Mouse (Mus musculus): ENCODE measurements around the gene Bhmt2. TPM values are rescaled to one million over a fixed set of nuclear protein-coding genes. Genes with fewer than 3 reads are reported as not detected.

Bhmt2 gene
- polyA plus RNA-seq, 1 experiment from 2014 or later: 0.94 TPM

DNA sequence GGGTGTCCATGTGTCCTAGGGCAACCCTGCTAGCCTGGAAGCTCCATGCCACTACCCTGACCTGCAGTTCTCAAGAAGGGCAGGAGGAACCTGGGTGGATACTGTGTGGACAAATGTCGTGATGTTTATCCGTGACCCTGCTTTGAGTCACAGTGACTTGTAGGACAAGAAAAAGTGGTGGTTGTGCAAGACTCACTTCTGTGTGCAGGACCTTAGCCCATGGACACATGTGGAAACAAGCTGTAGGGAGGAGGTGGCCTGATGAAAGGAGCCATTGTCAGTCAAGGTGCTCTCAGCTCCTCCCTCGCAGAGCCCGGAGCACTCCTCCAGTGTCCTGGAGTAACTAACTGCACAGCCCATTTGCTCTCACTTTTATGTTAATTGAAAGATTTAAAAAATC, 31.6 kb upstream of the Bhmt2 start:
- no peak overlapping the region for H3K4me3 ChIP-seq (ENCODE audit: low read length)
- 61% methylated on average over 4 of the region's 4 CpGs for WGBS
- H3K27me3 ChIP-seq (replicated peaks; ENCODE audit: control insufficient read depth, insufficient read depth, low read length): no peaks in the 10 kb centered on the region
- no peaks in the 10 kb centered on the region for H3K9me3 ChIP-seq (ENCODE audit: control insufficient read depth, low read length)
- H3K9ac ChIP-seq (ENCODE audit: low read depth, low read length): no peak overlapping the region
- no peak overlapping the region for H3K4me2 ChIP-seq (ENCODE audit: low read depth, low read length)
- no peak for ATAC-seq
- no peaks in the 10 kb centered on the region for H3K4me1 ChIP-seq (ENCODE audit: control insufficient read depth, insufficient read depth, low read length)
- no peaks in the 10 kb centered on the region for H3K36me3 ChIP-seq (ENCODE audit: control insufficient read depth, insufficient read depth, low read length)
- H3K27ac ChIP-seq (ENCODE audit: low read length): no peak overlapping the region

DNA sequence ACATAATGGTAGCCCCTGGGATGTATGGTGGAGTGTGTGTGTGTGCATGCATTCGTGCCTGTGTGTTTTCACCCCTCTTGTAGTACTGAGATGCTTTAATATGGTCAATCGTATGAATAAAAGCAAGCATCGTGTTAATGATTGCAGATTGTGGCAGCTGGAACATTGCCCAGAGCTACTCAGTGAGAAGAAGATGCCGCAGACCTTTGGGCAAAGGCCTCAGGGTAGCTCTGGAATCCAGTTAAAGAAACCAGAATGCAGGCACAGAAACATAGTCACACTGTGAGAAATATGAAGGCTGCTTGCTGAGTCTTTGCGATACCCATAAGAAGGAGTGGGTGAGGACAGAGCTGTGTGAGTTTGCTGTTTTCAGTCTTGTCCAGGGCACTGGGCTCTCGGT, 24.8 kb upstream of the Bhmt2 start:
- no peak overlapping the region for H3K4me2 ChIP-seq (ENCODE audit: low read depth, low read length)
- no peaks in the 10 kb centered on the region for H3K9me3 ChIP-seq (ENCODE audit: control insufficient read depth, low read length)
- H3K27me3 ChIP-seq (replicated peaks; ENCODE audit: control insufficient read depth, insufficient read depth, low read length): no peaks in the 10 kb centered on the region
- H3K27ac ChIP-seq (ENCODE audit: low read length): no peak overlapping the region
- H3K36me3 ChIP-seq (ENCODE audit: control insufficient read depth, insufficient read depth, low read length): no peaks in the 10 kb centered on the region
- no peak overlapping the region for H3K9ac ChIP-seq (ENCODE audit: low read depth, low read length)
- no peak for ATAC-seq
- H3K4me3 ChIP-seq (ENCODE audit: low read length): no peak overlapping the region
- 68% methylated on average over 6 of the region's 6 CpGs for WGBS
- no peaks in the 10 kb centered on the region for H3K4me1 ChIP-seq (ENCODE audit: control insufficient read depth, insufficient read depth, low read length)

DNA sequence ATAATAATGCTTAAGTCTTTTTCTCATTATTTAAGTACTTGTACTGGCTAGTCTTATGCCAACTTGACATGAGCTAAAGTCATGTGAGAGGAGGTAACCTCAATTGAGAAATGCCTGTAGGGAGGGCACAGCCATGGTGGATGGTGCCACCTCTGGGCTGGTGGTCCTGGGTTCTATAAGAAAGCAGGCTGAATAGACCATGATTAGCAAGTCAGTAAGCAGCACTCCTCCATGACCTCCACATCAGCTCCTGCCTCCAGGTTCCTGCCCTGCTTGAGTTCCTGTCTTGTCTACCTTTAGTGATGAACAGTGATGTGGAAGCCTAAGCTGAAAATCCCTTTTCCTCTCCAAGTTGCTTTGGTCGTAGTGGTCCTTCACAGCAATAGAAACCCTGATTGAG, 16.7 kb upstream of the Bhmt2 start:
- no peak overlapping the region for H3K27ac ChIP-seq (ENCODE audit: low read length)
- H3K9ac ChIP-seq (ENCODE audit: low read depth, low read length): no peak overlapping the region
- no peaks in the 10 kb centered on the region for H3K9me3 ChIP-seq (ENCODE audit: control insufficient read depth, low read length)
- H3K4me2 ChIP-seq (ENCODE audit: low read depth, low read length): no peak overlapping the region
- no peak overlapping the region for H3K4me3 ChIP-seq (ENCODE audit: low read length)
- no peaks in the 10 kb centered on the region for H3K27me3 ChIP-seq (replicated peaks; ENCODE audit: control insufficient read depth, insufficient read depth, low read length)
- no peaks in the 10 kb centered on the region for H3K36me3 ChIP-seq (ENCODE audit: control insufficient read depth, insufficient read depth, low read length)
- ATAC-seq: no peak
- WGBS: 92% methylated on average over 1 of the region's 1 CpGs
- no peaks in the 10 kb centered on the region for H3K4me1 ChIP-seq (ENCODE audit: control insufficient read depth, insufficient read depth, low read length)

DNA sequence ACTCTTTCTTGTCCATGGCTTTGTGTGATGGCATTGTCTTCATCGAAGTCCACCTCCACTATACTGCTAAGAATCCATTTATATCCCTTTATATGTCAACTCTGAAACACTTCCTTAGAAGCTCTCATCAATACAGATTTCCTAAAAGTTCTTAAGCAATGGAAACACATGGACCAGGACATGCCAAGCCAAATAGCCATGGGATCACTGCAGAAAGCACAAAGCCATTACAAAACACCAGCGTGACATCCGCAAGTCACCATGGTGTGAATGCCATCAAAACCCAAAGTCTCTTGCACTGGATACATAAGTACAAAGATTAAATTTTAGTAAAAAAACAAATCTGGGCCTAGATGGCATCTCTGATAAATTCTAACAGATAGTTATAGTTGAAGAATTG, 15.5 kb upstream of the Bhmt2 start:
- no peak for ATAC-seq
- WGBS: 94% methylated on average over 3 of the region's 3 CpGs
- no peak overlapping the region for H3K4me3 ChIP-seq (ENCODE audit: low read length)
- H3K9ac ChIP-seq (ENCODE audit: low read depth, low read length): no peak overlapping the region
- no peaks in the 10 kb centered on the region for H3K27me3 ChIP-seq (replicated peaks; ENCODE audit: control insufficient read depth, insufficient read depth, low read length)
- no peak overlapping the region for H3K27ac ChIP-seq (ENCODE audit: low read length)
- H3K4me2 ChIP-seq (ENCODE audit: low read depth, low read length): no peak overlapping the region
- H3K9me3 ChIP-seq (ENCODE audit: control insufficient read depth, low read length): no peaks in the 10 kb centered on the region
- no peaks in the 10 kb centered on the region for H3K36me3 ChIP-seq (ENCODE audit: control insufficient read depth, insufficient read depth, low read length)
- no peaks in the 10 kb centered on the region for H3K4me1 ChIP-seq (ENCODE audit: control insufficient read depth, insufficient read depth, low read length)

DNA sequence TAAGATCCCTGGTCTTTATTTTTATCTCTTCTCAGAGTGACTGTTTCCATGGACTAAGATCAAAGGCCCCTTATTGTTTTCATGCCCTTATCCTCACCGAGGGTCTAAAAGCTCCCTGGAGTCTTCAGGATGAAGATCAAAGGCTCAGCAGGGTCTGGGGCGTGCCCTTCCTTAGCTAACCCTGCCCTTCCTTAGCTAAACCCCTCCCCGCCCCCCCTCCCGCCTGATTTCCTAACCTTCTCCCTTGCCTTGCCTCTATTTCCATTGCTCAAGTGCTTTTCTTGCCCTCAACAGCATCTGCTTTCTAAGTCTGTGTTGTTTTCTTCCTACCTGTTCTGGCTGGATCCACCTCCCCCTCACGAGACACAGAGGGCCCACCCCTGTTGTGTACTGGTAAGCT, 13.2 kb upstream of the Bhmt2 start:
- no peak for ATAC-seq
- Histone ChIP-seq H3K9me3 (ENCODE audit: control insufficient read depth, low read length) (no peaks in the 10 kb centered on the region), H3K4me1 (ENCODE audit: control insufficient read depth, insufficient read depth, low read length) (no peaks in the 10 kb centered on the region), H3K9ac (ENCODE audit: low read depth, low read length) (no peak overlapping the region), H3K36me3 (ENCODE audit: control insufficient read depth, insufficient read depth, low read length) (no peaks in the 10 kb centered on the region), H3K27ac (ENCODE audit: low read length) (no peak overlapping the region), H3K4me3 (ENCODE audit: low read length) (no peak overlapping the region), H3K27me3 (replicated peaks; ENCODE audit: control insufficient read depth, insufficient read depth, low read length) (no peaks in the 10 kb centered on the region), H3K4me2 (ENCODE audit: low read depth, low read length) (no peak overlapping the region)
- 20% methylated on average over 5 of the region's 5 CpGs for whole genome bisulfite sequencing

DNA sequence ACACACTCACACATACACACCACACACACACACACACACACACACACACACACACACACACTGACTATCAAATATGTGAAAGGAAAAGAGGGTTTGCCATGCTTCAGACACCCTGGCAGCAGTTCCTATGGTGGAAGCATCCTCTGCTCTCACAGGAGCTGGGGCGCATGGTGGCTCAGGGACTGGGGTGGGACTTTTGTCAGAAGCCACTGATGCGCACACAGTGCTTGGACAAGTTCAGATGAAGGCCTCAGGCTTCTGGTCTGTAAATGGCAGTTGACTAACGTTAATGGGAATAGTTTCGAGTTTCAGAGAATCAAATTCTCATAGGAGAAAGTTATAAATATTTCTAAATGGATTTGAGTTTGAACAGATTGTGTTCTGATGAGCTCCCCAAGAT, 11.1 kb upstream of the Bhmt2 start:
- H3K9ac ChIP-seq (ENCODE audit: low read depth, low read length): no peak overlapping the region
- ATAC-seq: no peak
- H3K9me3 ChIP-seq (ENCODE audit: control insufficient read depth, low read length): no peaks in the 10 kb centered on the region
- 83% methylated on average over 4 of the region's 4 CpGs for WGBS
- H3K27ac ChIP-seq (ENCODE audit: low read length): no peak overlapping the region
- H3K4me1 ChIP-seq (ENCODE audit: control insufficient read depth, insufficient read depth, low read length): no peaks in the 10 kb centered on the region
- H3K36me3 ChIP-seq (ENCODE audit: control insufficient read depth, insufficient read depth, low read length): no peaks in the 10 kb centered on the region
- no peaks in the 10 kb centered on the region for H3K27me3 ChIP-seq (replicated peaks; ENCODE audit: control insufficient read depth, insufficient read depth, low read length)
- no peak overlapping the region for H3K4me2 ChIP-seq (ENCODE audit: low read depth, low read length)
- H3K4me3 ChIP-seq (ENCODE audit: low read length): no peak overlapping the region

DNA sequence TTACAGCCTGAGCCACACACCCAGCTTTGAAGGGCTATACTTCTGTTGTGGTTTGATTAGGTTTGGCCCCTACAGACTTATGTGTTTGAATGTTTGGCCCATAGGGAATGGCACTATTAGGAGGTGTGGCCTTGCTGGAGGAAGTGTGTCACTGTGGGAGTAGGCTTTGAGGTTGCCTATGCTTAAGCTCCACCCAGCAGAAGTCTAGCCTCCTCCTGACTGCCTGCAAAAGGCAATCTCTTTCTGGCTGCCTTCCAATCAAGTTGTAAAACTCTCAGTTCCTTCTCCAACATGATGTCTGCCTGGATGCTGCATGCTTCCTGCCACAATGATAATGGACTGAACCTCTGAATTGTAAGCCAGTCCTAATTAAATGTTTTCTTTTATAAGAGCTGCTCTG, 9.2 kb upstream of the Bhmt2 start:
- Histone ChIP-seq H3K9me3 (ENCODE audit: control insufficient read depth, low read length) (no peaks in the 10 kb centered on the region), H3K9ac (ENCODE audit: low read depth, low read length) (no peak overlapping the region), H3K4me2 (ENCODE audit: low read depth, low read length) (no peak overlapping the region), H3K4me1 (ENCODE audit: control insufficient read depth, insufficient read depth, low read length) (no peaks in the 10 kb centered on the region), H3K27ac (ENCODE audit: low read length) (no peak overlapping the region), H3K27me3 (replicated peaks; ENCODE audit: control insufficient read depth, insufficient read depth, low read length) (no peaks in the 10 kb centered on the region), H3K4me3 (ENCODE audit: low read length) (no peak overlapping the region), H3K36me3 (ENCODE audit: control insufficient read depth, insufficient read depth, low read length) (no peaks in the 10 kb centered on the region)
- ATAC-seq: peak; percentile 76

DNA sequence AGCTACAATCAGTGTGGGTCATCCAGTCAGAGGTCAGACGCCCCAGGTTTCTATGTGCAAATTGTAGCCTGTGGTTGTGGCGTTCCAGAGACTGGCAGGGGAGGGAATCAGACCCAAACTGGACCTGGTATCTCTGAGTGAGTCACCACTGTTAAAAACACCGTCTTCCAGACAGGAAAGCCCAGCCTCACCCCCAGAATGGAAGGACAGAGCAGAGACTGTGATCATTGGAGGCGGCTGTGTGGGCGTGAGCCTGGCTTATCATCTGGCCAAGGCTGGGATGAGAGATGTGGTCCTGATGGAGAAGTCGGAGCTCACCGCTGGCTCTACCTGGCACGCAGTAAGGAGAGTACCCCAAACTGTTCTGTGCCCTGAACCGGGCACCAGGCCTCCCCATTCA, 2.8 kb upstream of the Bhmt2 start:
- Histone ChIP-seq H3K36me3 (ENCODE audit: control insufficient read depth, insufficient read depth, low read length) (no peaks in the 10 kb centered on the region), H3K27me3 (replicated peaks; ENCODE audit: control insufficient read depth, insufficient read depth, low read length) (0 out of 2 replicates have a peak, but pooled peaks cover 5% of the 10 kb centered on the region), H3K4me3 (ENCODE audit: low read length) (no peak overlapping the region), H3K4me1 (ENCODE audit: control insufficient read depth, insufficient read depth, low read length) (no peaks in the 10 kb centered on the region), H3K9me3 (ENCODE audit: control insufficient read depth, low read length) (no peaks in the 10 kb centered on the region), H3K4me2 (ENCODE audit: low read depth, low read length) (no peak overlapping the region), H3K27ac (ENCODE audit: low read length) (no peak overlapping the region), H3K9ac (ENCODE audit: low read depth, low read length) (no peak overlapping the region)
- WGBS: 77% methylated on average over 9 of the region's 9 CpGs
- no peak for ATAC-seq

DNA sequence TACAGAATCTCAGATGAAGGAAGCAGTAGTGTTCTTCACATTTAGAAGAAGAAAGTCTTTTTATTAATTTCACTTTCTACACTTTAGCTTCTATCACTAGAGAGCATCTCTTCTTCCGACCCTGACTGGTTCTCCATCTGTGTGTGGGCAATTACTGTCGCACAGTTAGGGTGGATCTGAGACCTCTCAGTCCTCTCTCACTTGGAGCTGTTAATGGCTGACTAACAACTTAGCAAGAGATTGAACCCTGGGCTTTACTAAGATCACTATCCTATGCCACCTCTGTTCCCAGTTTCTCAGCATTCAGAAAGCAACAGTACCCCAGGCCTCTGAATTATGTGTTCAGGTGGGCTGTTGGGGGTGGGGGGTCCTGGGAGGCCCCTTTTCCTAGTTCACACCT, 806 bp downstream of the Bhmt2 start:
- Histone ChIP-seq H3K4me2 (ENCODE audit: low read depth, low read length) (no peak overlapping the region), H3K36me3 (ENCODE audit: control insufficient read depth, insufficient read depth, low read length) (no peaks in the 10 kb centered on the region), H3K9me3 (ENCODE audit: control insufficient read depth, low read length) (no peaks in the 10 kb centered on the region), H3K9ac (ENCODE audit: low read depth, low read length) (no peak overlapping the region), H3K27me3 (replicated peaks; ENCODE audit: control insufficient read depth, insufficient read depth, low read length) (0 out of 2 replicates have a peak, but pooled peaks cover 5% of the 10 kb centered on the region), H3K4me1 (ENCODE audit: control insufficient read depth, insufficient read depth, low read length) (no peaks in the 10 kb centered on the region), H3K4me3 (ENCODE audit: low read length) (no peak overlapping the region), H3K27ac (ENCODE audit: low read length) (no peak overlapping the region)
- 70% methylated on average over 2 of the region's 2 CpGs for WGBS
- ATAC-seq: no peak

DNA sequence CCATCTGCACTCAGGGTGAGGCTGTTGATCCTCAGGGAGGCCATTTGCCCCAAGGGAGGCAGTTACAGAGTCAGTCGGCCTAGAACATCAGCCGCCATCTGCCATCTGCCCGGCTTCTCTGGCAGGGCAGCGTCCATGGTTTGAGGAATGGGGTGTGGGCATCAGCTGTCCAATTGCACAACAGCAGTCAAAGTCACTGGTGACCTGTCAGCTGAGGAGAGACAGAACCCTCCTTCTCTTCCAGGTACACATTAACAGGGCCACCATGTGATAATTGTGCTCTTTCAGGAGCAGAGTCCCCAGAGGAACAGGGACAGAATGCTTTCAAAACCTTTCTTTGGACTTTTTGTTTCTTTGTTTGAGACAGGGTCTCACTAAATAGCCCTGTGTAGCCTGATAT, 1.7 kb downstream of the Bhmt2 start:
- WGBS: 84% methylated on average over 4 of the region's 4 CpGs
- H3K4me3 ChIP-seq (ENCODE audit: low read length): no peak overlapping the region
- H3K36me3 ChIP-seq (ENCODE audit: control insufficient read depth, insufficient read depth, low read length): no peaks in the 10 kb centered on the region
- no peak for ATAC-seq
- no peak overlapping the region for H3K9ac ChIP-seq (ENCODE audit: low read depth, low read length)
- no peak overlapping the region for H3K27ac ChIP-seq (ENCODE audit: low read length)
- no peaks in the 10 kb centered on the region for H3K4me1 ChIP-seq (ENCODE audit: control insufficient read depth, insufficient read depth, low read length)
- 0 out of 2 replicates have a peak, but pooled peaks cover 5% of the 10 kb centered on the region for H3K27me3 ChIP-seq (replicated peaks; ENCODE audit: control insufficient read depth, insufficient read depth, low read length)
- no peaks in the 10 kb centered on the region for H3K9me3 ChIP-seq (ENCODE audit: control insufficient read depth, low read length)
- H3K4me2 ChIP-seq (ENCODE audit: low read depth, low read length): no peak overlapping the region
